Mouse (Mus musculus) frontal cortex, adult 2 months (tissue): Measurements from ENCODE around the gene 2310002L09Rik. TPM values are rescaled to one million over a fixed set of nuclear protein-coding genes. Genes with fewer than 3 reads are reported as not detected.
"Not testable (repeated sequence)": the region's sequence is repeated elsewhere in the genome, so short reads cannot be mapped to it uniquely, and the experiment has no call there.

Experiments used
- DNase-seq, 2 experiments: peaks; one replicate each; pipeline ENCODE4 v3.0.0; 2022; ENCODE audit warnings: low spot score in 1 of 2; ENCODE audit errors: extremely low spot score in 1 of 2
- polyA plus RNA-seq: library from polyadenylated mRNA; depleted of rRNA; stranded (reverse); fragments of >200 nt; gene quantifications from 2 replicates; pipeline ENCODE4 v1.2.3, GENCODE M21; 2012; rRNA removed

The 2310002L09Rik gene
- 0.23 TPM in 1 of 2 replicates, not detected in the other for polyA plus RNA-seq

GRCm38 (mm10) chr4:73950375-73950896 is at the start of gene 2310002L09Rik:
Gene 2310002L09Rik, minus strand, starts transcription at chr4:73950846.
- no peak for DNase-seq

GRCm38 (mm10) chr4:73980454-73980853 is 29.8 kb upstream of the 2310002L09Rik start:
- DNase-seq, result no peak

- DNase-seq, result not testable (repeated sequence)
Measured at GRCm38 (mm10) chr4:73920660-73921059, 30.0 kb downstream of the 2310002L09Rik start, which contains the start of gene Gm11756. Gene Gm11756, minus strand, starts transcription at chr4:73920760.

GRCm38 (mm10) chr4:73905853-73906252 is 44.8 kb downstream of the 2310002L09Rik start, which contains the start of gene Gm13871:
Gene Gm13871, minus strand, starts transcription at chr4:73905953.
- DNase-seq, result not testable (repeated sequence)

GRCm38 (mm10) chr4:73891012-73891411 is 59.6 kb downstream of the 2310002L09Rik start, which contains the start of gene Gm11757:
Gene Gm11757, minus strand, starts transcription at chr4:73891112.
- DNase-seq, result not testable (repeated sequence)

Other genes with a start within 250 kb of the 2310002L09Rik start
- gene Rasef, start 159.9 kb downstream of the 2310002L09Rik start, polyA plus RNA-seq, result 0.12 and 0.15 TPM in 2 replicates
- gene Gm11758, start 74.6 kb downstream of the 2310002L09Rik start, polyA plus RNA-seq, result not detected in 2 replicates
- gene Gm11757, start 59.7 kb downstream of the 2310002L09Rik start, polyA plus RNA-seq, result not detected in 2 replicates
- gene Gm13871, start 44.9 kb downstream of the 2310002L09Rik start, polyA plus RNA-seq, result not detected in 2 replicates
- not detected in 2 replicates for gene Gm11756, start 30.1 kb downstream of the 2310002L09Rik start, polyA plus RNA-seq
- 10.6 and 11.2 TPM in 2 replicates for gene Frmd3, start 62.6 kb upstream of the 2310002L09Rik start, polyA plus RNA-seq